Mouse (Mus musculus): ENCODE results near the gene Rb1. TPM values are rescaled to one million over a fixed set of nuclear protein-coding genes. Genes with fewer than 3 reads are reported as not detected.

Rb1 gene
- polyA plus RNA-seq, 1 experiment from 2014 or later, result 18.0 TPM

GRCm38 (mm10) chr14:73141800-73142199 lies 183.8 kb downstream of the Rb1 start:
- ATAC-seq (ENCODE audit: insufficient number of reproducible peaks, low FRiP score, low TSS enrichment, low read depth), result no peak
- Histone ChIP-seq H3K9me3 (no peaks in the 10 kb centered on the region), H3K9ac (no peak overlapping the region), H3K36me3 (no peaks in the 10 kb centered on the region), H3K27ac (peak overlapping the region; percentile 98; the same call in 1 of the 2 replicates), H3K4me3 (0 out of 2 replicates have a peak overlapping the region, but pooled peaks have one; percentile 79), H3K4me2 (no peak overlapping the region), H3K4me1 (peaks cover 16% of the 10 kb centered on the region), H3K27me3 (no peaks in the 10 kb centered on the region)
- WGBS, result 84% methylated on average over 3 of the region's 3 CpGs

- H3K27me3 ChIP-seq, result no peaks in the 10 kb centered on the region
- H3K36me3 ChIP-seq, result no peaks in the 10 kb centered on the region
- ATAC-seq (ENCODE audit: insufficient number of reproducible peaks, low FRiP score, low TSS enrichment, low read depth), result no peak
- H3K4me1 ChIP-seq, result peaks cover 15% of the 10 kb centered on the region
- 67% methylated on average over 5 of the region's 5 CpGs for WGBS
- no peak overlapping the region for H3K9ac ChIP-seq
- H3K27ac ChIP-seq, result no peak overlapping the region
- no peak overlapping the region for H3K4me2 ChIP-seq
- H3K9me3 ChIP-seq, result no peaks in the 10 kb centered on the region
- H3K4me3 ChIP-seq, result no peak overlapping the region
These were observed 185.8 kb downstream of the Rb1 start for GRCm38 (mm10) chr14:73139866-73140265.

GRCm38 (mm10) chr14:73138483-73138882 lies 187.1 kb downstream of the Rb1 start:
- H3K27ac ChIP-seq, result no peak overlapping the region
- H3K4me2 ChIP-seq, result no peak overlapping the region
- no peaks in the 10 kb centered on the region for H3K36me3 ChIP-seq
- H3K27me3 ChIP-seq, result no peaks in the 10 kb centered on the region
- H3K4me1 ChIP-seq, result 0 out of 2 replicates have a peak, but pooled peaks cover 5% of the 10 kb centered on the region
- WGBS, result 87% methylated on average over 7 of the region's 7 CpGs
- no peaks in the 10 kb centered on the region for H3K9me3 ChIP-seq
- no peak overlapping the region for H3K9ac ChIP-seq
- H3K4me3 ChIP-seq, result no peak overlapping the region
- ATAC-seq (ENCODE audit: insufficient number of reproducible peaks, low FRiP score, low TSS enrichment, low read depth), result no peak

- no peak overlapping the region for H3K4me3 ChIP-seq
- no peaks in the 10 kb centered on the region for H3K36me3 ChIP-seq
- no peaks in the 10 kb centered on the region for H3K27me3 ChIP-seq
- 0 out of 2 replicates have a peak, but pooled peaks cover 4% of the 10 kb centered on the region for H3K4me1 ChIP-seq
- no peak overlapping the region for H3K27ac ChIP-seq
- H3K4me2 ChIP-seq, result no peak overlapping the region
- H3K9ac ChIP-seq, result no peak overlapping the region
- 76% methylated on average over 5 of the region's 5 CpGs for WGBS
- no peak for ATAC-seq (ENCODE audit: insufficient number of reproducible peaks, low FRiP score, low TSS enrichment, low read depth)
- no peaks in the 10 kb centered on the region for H3K9me3 ChIP-seq
These were observed 188.4 kb downstream of the Rb1 start for GRCm38 (mm10) chr14:73137234-73137633.

MicroRNAs encoded within 50 kb of the gene (microRNA counts, 519-probe panel; counts per million panel counts)
- not detected for microRNA mmu-miR-687

Small RNAs within 50 kb of the gene (microRNA-seq; reads per million reads assigned to microRNA genes)
- gene Mir687, result not detected

Other genes starting within 250 kb of the Rb1 start
- 90.1 and 91.6 TPM in 2 replicates for gene Rcbtb2, start 202.8 kb downstream of the Rb1 start, polyA plus RNA-seq (2015; fragmentation: Nextera tagmentation; extraction: Ambion mirVana)
- 12.6 and 12.7 TPM in 2 replicates for gene Lpar6, start 87.9 kb downstream of the Rb1 start, polyA plus RNA-seq (2015; fragmentation: Nextera tagmentation; extraction: Ambion mirVana)
- gene Itm2b, start 59.5 kb upstream of the Rb1 start, polyA plus RNA-seq (2015; fragmentation: Nextera tagmentation; extraction: Ambion mirVana), result 1,189 and 1,299 TPM in 2 replicates
- gene Med4, start 184.2 kb upstream of the Rb1 start, polyA plus RNA-seq (2015; fragmentation: Nextera tagmentation; extraction: Ambion mirVana), result 78.4 and 86.2 TPM in 2 replicates
- 99.5 and 109 TPM in 2 replicates for gene Sucla2, start 199.5 kb upstream of the Rb1 start, polyA plus RNA-seq (2015; fragmentation: Nextera tagmentation; extraction: Ambion mirVana)
- gene Nudt15, start 222.4 kb upstream of the Rb1 start, polyA plus RNA-seq (2015; fragmentation: Nextera tagmentation; extraction: Ambion mirVana), result 4.7 and 4.9 TPM in 2 replicates